Mouse (Mus musculus): ENCODE data around the gene Tlcd1. TPM values are rescaled to one million over a fixed set of nuclear protein-coding genes. Genes with fewer than 3 reads are reported as not detected.
"Not testable (repeated sequence)": the region's sequence is repeated elsewhere in the genome, so short reads cannot be mapped to it uniquely, and the experiment has no call there.

Tlcd1 gene
- polyA plus RNA-seq (2015; fragmentation: Nextera tagmentation; extraction: Ambion mirVana) = 31.3 and 32.0 TPM in 2 replicates

GRCm38 (mm10) chr11:78176402-78176862 lies at the start of gene Tlcd1, which contains the start of gene Nek8:
Gene Tlcd1, plus strand, starts transcription at chr11:78176711.
Gene Nek8, minus strand, starts transcription at chr11:78176675.
- ATAC-seq (ENCODE audit: insufficient number of reproducible peaks, low FRiP score, low TSS enrichment, low read depth) = peak; percentile 66
- Histone ChIP-seq H3K4me1 (peaks cover 36% of the 10 kb centered on the region), H3K9me3 (no peaks in the 10 kb centered on the region), H3K36me3 (peaks cover 29% of the 10 kb centered on the region), H3K9ac (peak within 1 kb of the TSS; percentile 33; the same call in 1 of the 2 replicates), H3K4me3 (peak within 1 kb of the TSS; percentile 73), H3K27me3 (no peaks in the 10 kb centered on the region), H3K27ac (peak within 1 kb of the TSS; percentile 97), H3K4me2 (peak within 1 kb of the TSS; percentile 83)
- under 1% methylated on average over 32 of the region's 32 CpGs for WGBS

- peaks cover 8% of the 10 kb centered on the region; the same call in 1 of the 2 replicates for H3K4me1 ChIP-seq
- H3K36me3 ChIP-seq = no peaks in the 10 kb centered on the region
- no peak overlapping the region for H3K27ac ChIP-seq
- no peak overlapping the region for H3K4me3 ChIP-seq
- no peak for ATAC-seq (ENCODE audit: insufficient number of reproducible peaks, low FRiP score, low TSS enrichment, low read depth)
- 63% methylated on average over 4 of the region's 4 CpGs for WGBS
- H3K27me3 ChIP-seq = no peaks in the 10 kb centered on the region
- no peak overlapping the region for H3K9ac ChIP-seq
- no peaks in the 10 kb centered on the region for H3K9me3 ChIP-seq
- no peak overlapping the region for H3K4me2 ChIP-seq
These were observed 49.8 kb upstream of the Tlcd1 start for GRCm38 (mm10) chr11:78126739-78127138.

GRCm38 (mm10) chr11:78129458-78129857 lies 47.1 kb upstream of the Tlcd1 start:
- H3K9me3 ChIP-seq = no peaks in the 10 kb centered on the region
- WGBS = 62% methylated on average over 8 of the region's 8 CpGs
- H3K36me3 ChIP-seq = no peaks in the 10 kb centered on the region
- H3K4me3 ChIP-seq = no peak overlapping the region
- no peak overlapping the region for H3K27ac ChIP-seq
- ATAC-seq (ENCODE audit: insufficient number of reproducible peaks, low FRiP score, low TSS enrichment, low read depth) = no peak
- no peaks in the 10 kb centered on the region for H3K27me3 ChIP-seq
- H3K4me2 ChIP-seq = no peak overlapping the region
- peaks cover 8% of the 10 kb centered on the region; the same call in 1 of the 2 replicates for H3K4me1 ChIP-seq
- H3K9ac ChIP-seq = no peak overlapping the region

- 67% methylated on average over 6 of the region's 6 CpGs for WGBS
- no peaks in the 10 kb centered on the region for H3K36me3 ChIP-seq
These were observed 42.6 kb upstream of the Tlcd1 start for GRCm38 (mm10) chr11:78133915-78134314.

GRCm38 (mm10) chr11:78134344-78134743 lies 42.2 kb upstream of the Tlcd1 start:
- H3K4me3 ChIP-seq = no peak overlapping the region
- no peaks in the 10 kb centered on the region for H3K36me3 ChIP-seq
- H3K9me3 ChIP-seq = no peaks in the 10 kb centered on the region
- no peaks in the 10 kb centered on the region for H3K4me1 ChIP-seq
- H3K9ac ChIP-seq = no peak overlapping the region
- no peaks in the 10 kb centered on the region for H3K27me3 ChIP-seq
- no peak overlapping the region for H3K4me2 ChIP-seq
- 72% methylated on average over 3 of the region's 3 CpGs for WGBS
- ATAC-seq (ENCODE audit: insufficient number of reproducible peaks, low FRiP score, low TSS enrichment, low read depth) = no peak
- H3K27ac ChIP-seq = no peak overlapping the region

More at GRCm38 (mm10) chr11:78133915-78134314, 42.6 kb upstream of the Tlcd1 start:
- Histone ChIP-seq H3K4me2 (no peak overlapping the region), H3K27me3 (no peaks in the 10 kb centered on the region), H3K27ac (no peak overlapping the region), H3K4me3 (no peak overlapping the region), H3K9me3 (no peaks in the 10 kb centered on the region), H3K4me1 (no peaks in the 10 kb centered on the region), H3K9ac (no peak overlapping the region)
- ATAC-seq (ENCODE audit: insufficient number of reproducible peaks, low FRiP score, low TSS enrichment, low read depth) = no peak

GRCm38 (mm10) chr11:78135314-78135713 lies 41.2 kb upstream of the Tlcd1 start:
- WGBS = 87% methylated on average over 7 of the region's 7 CpGs

GRCm38 (mm10) chr11:78136132-78136531 lies 40.4 kb upstream of the Tlcd1 start:
- 58% methylated on average over 1 of the region's 1 CpGs for WGBS
- Histone ChIP-seq H3K36me3 (no peaks in the 10 kb centered on the region), H3K9me3 (no peaks in the 10 kb centered on the region), H3K4me1 (no peaks in the 10 kb centered on the region), H3K9ac (no peak overlapping the region), H3K27me3 (no peaks in the 10 kb centered on the region), H3K4me3 (no peak overlapping the region), H3K27ac (no peak overlapping the region), H3K4me2 (no peak overlapping the region)
- ATAC-seq (ENCODE audit: insufficient number of reproducible peaks, low FRiP score, low TSS enrichment, low read depth) = no peak

More at GRCm38 (mm10) chr11:78135314-78135713, 41.2 kb upstream of the Tlcd1 start:
- not testable (repeated sequence) for H3K27ac ChIP-seq; H3K36me3 ChIP-seq; ATAC-seq (ENCODE audit: insufficient number of reproducible peaks, low FRiP score, low TSS enrichment, low read depth); H3K4me2 ChIP-seq; H3K9ac ChIP-seq; H3K4me3 ChIP-seq; H3K27me3 ChIP-seq; H3K9me3 ChIP-seq; H3K4me1 ChIP-seq

GRCm38 (mm10) chr11:78137584-78137983 lies 38.9 kb upstream of the Tlcd1 start:
- H3K4me1 ChIP-seq = no peaks in the 10 kb centered on the region
- no peaks in the 10 kb centered on the region for H3K36me3 ChIP-seq
- no peak for ATAC-seq (ENCODE audit: insufficient number of reproducible peaks, low FRiP score, low TSS enrichment, low read depth)
- no peak overlapping the region for H3K27ac ChIP-seq
- H3K9me3 ChIP-seq = no peaks in the 10 kb centered on the region
- H3K27me3 ChIP-seq = no peaks in the 10 kb centered on the region
- no peak overlapping the region for H3K4me2 ChIP-seq
- 83% methylated on average over 4 of the region's 4 CpGs for WGBS
- H3K9ac ChIP-seq = no peak overlapping the region
- no peak overlapping the region for H3K4me3 ChIP-seq

GRCm38 (mm10) chr11:78138023-78138422 lies 38.5 kb upstream of the Tlcd1 start:
- no peak for ATAC-seq (ENCODE audit: insufficient number of reproducible peaks, low FRiP score, low TSS enrichment, low read depth)
- no peak overlapping the region for H3K4me3 ChIP-seq
- H3K36me3 ChIP-seq = 0 out of 2 replicates have a peak, but pooled peaks cover under 1% of the 10 kb centered on the region
- H3K9ac ChIP-seq = no peak overlapping the region
- no peak overlapping the region for H3K27ac ChIP-seq
- no peaks in the 10 kb centered on the region for H3K9me3 ChIP-seq
- no peaks in the 10 kb centered on the region for H3K27me3 ChIP-seq
- no peak overlapping the region for H3K4me2 ChIP-seq
- 83% methylated on average over 3 of the region's 3 CpGs for WGBS
- no peaks in the 10 kb centered on the region for H3K4me1 ChIP-seq

- WGBS = 77% methylated on average over 5 of the region's 5 CpGs
- Histone ChIP-seq H3K36me3 (peaks cover 24% of the 10 kb centered on the region), H3K9me3 (no peaks in the 10 kb centered on the region), H3K9ac (no peak overlapping the region), H3K27ac (no peak overlapping the region), H3K27me3 (no peaks in the 10 kb centered on the region), H3K4me1 (no peaks in the 10 kb centered on the region), H3K4me2 (no peak overlapping the region), H3K4me3 (no peak overlapping the region)
- ATAC-seq (ENCODE audit: insufficient number of reproducible peaks, low FRiP score, low TSS enrichment, low read depth) = no peak
These were observed 35.8 kb upstream of the Tlcd1 start for GRCm38 (mm10) chr11:78140665-78141064.

GRCm38 (mm10) chr11:78143520-78143919 lies 33.0 kb upstream of the Tlcd1 start:
- Histone ChIP-seq H3K27me3 (no peaks in the 10 kb centered on the region), H3K9me3 (no peaks in the 10 kb centered on the region), H3K36me3 (peaks cover 44% of the 10 kb centered on the region), H3K4me1 (no peaks in the 10 kb centered on the region), H3K9ac (no peak overlapping the region), H3K4me2 (no peak overlapping the region), H3K4me3 (no peak overlapping the region), H3K27ac (no peak overlapping the region)
- WGBS = 94% methylated on average over 2 of the region's 2 CpGs
- no peak for ATAC-seq (ENCODE audit: insufficient number of reproducible peaks, low FRiP score, low TSS enrichment, low read depth)

- 82% methylated on average over 5 of the region's 5 CpGs for WGBS
- no peak for ATAC-seq (ENCODE audit: insufficient number of reproducible peaks, low FRiP score, low TSS enrichment, low read depth)
- H3K36me3 ChIP-seq = peaks cover 67% of the 10 kb centered on the region
These were observed 30.3 kb upstream of the Tlcd1 start for GRCm38 (mm10) chr11:78146168-78146567.

More at GRCm38 (mm10) chr11:78146168-78146567, 30.3 kb upstream of the Tlcd1 start:
- H3K4me1 ChIP-seq = no peaks in the 10 kb centered on the region
- no peaks in the 10 kb centered on the region for H3K27me3 ChIP-seq
- H3K4me3 ChIP-seq = no peak overlapping the region
- H3K9me3 ChIP-seq = no peaks in the 10 kb centered on the region
- no peak overlapping the region for H3K9ac ChIP-seq
- H3K4me2 ChIP-seq = no peak overlapping the region
- H3K27ac ChIP-seq = peak overlapping the region; percentile 39; the same call in 1 of the 2 replicates
